Mouse (Mus musculus) B cell, adult 2 months (primary cell): ENCODE results near the gene Sbno2.

Experiments
- DNase-seq, 2 experiments: peaks; one replicate each; pipeline ENCODE4 v3.0.0; 2022

Sbno2 gene

GRCm38 (mm10) chr10:80014484-80015290, 90.7 kb downstream of the Sbno2 start:
- peak in 1 of 2 experiments; percentile 36 for DNase-seq

- DNase-seq, result no peak
These were observed 91.8 kb downstream of the Sbno2 start for GRCm38 (mm10) chr10:80013609-80014008.

GRCm38 (mm10) chr10:80011740-80012139, 93.6 kb downstream of the Sbno2 start:
- DNase-seq, result no peak
